Mouse (Mus musculus) adrenal gland, adult 18-20 months (tissue): Measurements from ENCODE around the gene Mfsd4b3. TPM values are rescaled to one million over a fixed set of nuclear protein-coding genes. Genes with fewer than 3 reads are reported as not detected.
"Not testable (repeated sequence)": the region's sequence is repeated elsewhere in the genome, so short reads cannot be mapped to it uniquely, and the experiment has no call there.

Source experiments
- DNase-seq, 2 experiments: peaks; one replicate each; pipeline ENCODE4 v3.0.0; 2021 to 2022; ENCODE audit warnings: low spot score in 2 of 2
- long read RNA-seq, 2 experiments: library from polyadenylated mRNA; stranded (forward); transcript quantifications; one replicate each; pipeline ENCODE4 v2.0.0; 2021
- total RNA-seq, 2 experiments: library from RNA; stranded (reverse); gene quantifications; 1 replicate in 1 of 2; 2 replicates in 1 of 2; pipeline ENCODE4 v1.2.3; 2021

Gene Mfsd4b3
- 10 to 100 TPM in 1 of 2 experiments, 1 to 10 TPM in 1; 2.3 to 10.8 TPM for total RNA-seq
- long read RNA-seq, experiment 1, partial matches to known transcripts = 0 of 2 reads
- long read RNA-seq, experiment 1, other reads (novel, unspliced or antisense) = 0 of 2 reads
- long read RNA-seq, experiment 2, transcript Mfsd4b3-201 (4 exons, 1,787 nt) = major isoform, 16 of 25 reads
- long read RNA-seq, experiment 2, partial matches to known transcripts = 1 of 25 reads
- long read RNA-seq, experiment 2, other reads (novel, unspliced or antisense) = 8 of 25 reads

- peak; percentile 86 to 87 for DNase-seq
Measured at GRCm38 (mm10) chr10:39959761-39960440, at the start of gene Mfsd4b3. TSS of gene Mfsd4b3 (minus strand) at chr10:39960153.

GRCm38 (mm10) chr10:40009591-40009990 lies 49.6 kb upstream of the Mfsd4b3 start:
- no peak for DNase-seq

- DNase-seq = not testable (repeated sequence)
Measured at GRCm38 (mm10) chr10:40008847-40009246, 48.9 kb upstream of the Mfsd4b3 start.

- no peak for DNase-seq
Measured at GRCm38 (mm10) chr10:40007953-40008352, 48.0 kb upstream of the Mfsd4b3 start.

- DNase-seq = no peak
Measured at GRCm38 (mm10) chr10:40006963-40007362, 47.0 kb upstream of the Mfsd4b3 start.

- DNase-seq = no peak
Measured at GRCm38 (mm10) chr10:40000746-40001145, 40.8 kb upstream of the Mfsd4b3 start.

GRCm38 (mm10) chr10:39991155-39991554 lies 31.2 kb upstream of the Mfsd4b3 start:
- no peak for DNase-seq

- DNase-seq = no peak
Measured at GRCm38 (mm10) chr10:39986466-39986865, 26.5 kb upstream of the Mfsd4b3 start, which contains the start of gene Mfsd4b5. TSS of gene Mfsd4b5 (minus strand) at chr10:39986646.

GRCm38 (mm10) chr10:39982604-39983003 lies 22.7 kb upstream of the Mfsd4b3 start:
- DNase-seq = no peak

GRCm38 (mm10) chr10:39978231-39978630 lies 18.3 kb upstream of the Mfsd4b3 start:
- DNase-seq = no peak

GRCm38 (mm10) chr10:39977346-39977745 lies 17.4 kb upstream of the Mfsd4b3 start:
- no peak for DNase-seq

GRCm38 (mm10) chr10:39975771-39976170 lies 15.8 kb upstream of the Mfsd4b3 start:
- no peak for DNase-seq

GRCm38 (mm10) chr10:39974982-39975381 lies 15.0 kb upstream of the Mfsd4b3 start:
- DNase-seq = no peak

- no peak for DNase-seq
Measured at GRCm38 (mm10) chr10:39967512-39967911, 7.6 kb upstream of the Mfsd4b3 start.

GRCm38 (mm10) chr10:39961906-39962305 lies 2.0 kb upstream of the Mfsd4b3 start:
- DNase-seq = no peak

GRCm38 (mm10) chr10:39960441-39960822 lies 479 bp upstream of the Mfsd4b3 start:
- DNase-seq = peak in 1 of 2 experiments; percentile 3

GRCm38 (mm10) chr10:39958266-39958665 lies 1.7 kb downstream of the Mfsd4b3 start:
- DNase-seq = no peak

GRCm38 (mm10) chr10:39956340-39956878 lies 3.5 kb downstream of the Mfsd4b3 start:
- no peak for DNase-seq

- DNase-seq = no peak
Measured at GRCm38 (mm10) chr10:39955163-39955562, 4.8 kb downstream of the Mfsd4b3 start.

- DNase-seq = no peak
Measured at GRCm38 (mm10) chr10:39949377-39949954, 10.5 kb downstream of the Mfsd4b3 start.

GRCm38 (mm10) chr10:39947195-39947594 lies 12.8 kb downstream of the Mfsd4b3 start:
- not testable (repeated sequence) for DNase-seq

- DNase-seq = no peak
Measured at GRCm38 (mm10) chr10:39936553-39936952, 23.4 kb downstream of the Mfsd4b3 start.
